Mouse (Mus musculus) liver, embryonic 14.5 days (tissue): ENCODE measurements around the gene Usp53. TPM values are rescaled to one million over a fixed set of nuclear protein-coding genes. Genes with fewer than 3 reads are reported as not detected.

Experiments
- ATAC-seq: fragments of 200-750 bp; cut with Nextera tagmentation; 2 replicates; pipeline ENCODE4 v1.8.0; 2017; ENCODE audit warnings: moderate number of reproducible peaks, mild to moderate bottlenecking, moderate library complexity; ENCODE audit not compliant: insufficient read depth
- DNase-seq, 3 experiments: peaks; one replicate each; pipeline ENCODE4 v3.0.0-alpha.2; 2012 to 2013; ENCODE audit warnings: low read depth in 3 of 3, low spot score in 3 of 3
- H3K27ac ChIP-seq: fragments of 300-500 bp; sonication (generic); 2 replicates; pipeline ENCODE4 v1.5.1; 2014; ENCODE audit warnings: moderate library complexity, mild to moderate bottlenecking, control low read depth, inconsistent platforms
- H3K27me3 ChIP-seq: fragments of 300-500 bp; sonication (generic); 2 replicates; pipeline ENCODE4 v1.6.1; 2014; ENCODE audit warnings: mild to moderate bottlenecking, low read length, moderate library complexity; ENCODE audit not compliant: control insufficient read depth, insufficient read depth
- H3K36me3 ChIP-seq: fragments of 300-500 bp; sonication (generic); replicated peaks from 2 replicates; pipeline ENCODE4 v1.6.1; 2014; ENCODE audit warnings: low read depth; ENCODE audit not compliant: control insufficient read depth, insufficient read depth
- H3K4me1 ChIP-seq, 2 experiments: fragments of 200-500 bp in 1 of 2; fragments of 300-500 bp in 1 of 2; sonication (generic) in 1 of 2; replicated peaks; 2 replicates each; pipeline ENCODE4 v1.6.1; 2012 to 2014; ENCODE audit warnings: antibody characterized with exemption in 1 of 2, inconsistent platforms in 1 of 2, low read length in 1 of 2; ENCODE audit not compliant: control insufficient read depth in 2 of 2, insufficient read depth in 2 of 2
- H3K4me2 ChIP-seq: fragments of 300-500 bp; sonication (generic); 2 replicates; pipeline ENCODE4 v1.6.1; 2014; ENCODE audit warnings: low read depth, mild to moderate bottlenecking, control low read depth, moderate library complexity
- H3K4me3 ChIP-seq, 2 experiments: fragments of 200-500 bp in 1 of 2; fragments of 300-500 bp in 1 of 2; sonication (generic) in 1 of 2; 2 replicates each; pipeline ENCODE4 v1.5.1; 2012 to 2014; ENCODE audit warnings: low read depth in 2 of 2, low read length in 2 of 2, mild to moderate bottlenecking in 2 of 2, control low read depth in 1 of 2, inconsistent platforms in 1 of 2, moderate library complexity in 1 of 2; ENCODE audit not compliant: insufficient read depth in 1 of 2
- H3K9ac ChIP-seq: fragments of 300-500 bp; sonication (generic); replicated peaks from 2 replicates; pipeline ENCODE4 v1.6.1; 2014; ENCODE audit warnings: mild to moderate bottlenecking, control low read depth, moderate library complexity
- H3K9me3 ChIP-seq: fragments of 300-500 bp; sonication (generic); 2 replicates; pipeline ENCODE4 v1.6.1; 2016; ENCODE audit warnings: low read length, mixed read lengths; ENCODE audit not compliant: control insufficient read depth
- CTCF ChIP-seq: IDR thresholded peaks from 2 replicates; pipeline ENCODE4 v1.5.1; 2016; ENCODE audit warnings: antibody characterized with exemption, low read depth, control low read depth
- EP300 ChIP-seq: IDR thresholded peaks from 2 replicates; pipeline ENCODE4 v1.6.1; 2016; ENCODE audit warnings: antibody characterized with exemption, low read depth
- WGBS: fragments of 180-500 bp; shearing (Covaris S2); extraction: QIAGEN DNeasy Blood & Tissue Kit; methylation state at CpG from one replicate; pipeline ENCODE4 v1.1.7; 2014; ENCODE audit not compliant: insufficient replicate concordance; 5-methylcytosine and 5-hydroxymethylcytosine counted together
- polyA plus RNA-seq, 2 experiments: library from polyadenylated mRNA; depleted of rRNA in 1 of 2; stranded (reverse) in 1 of 2; unstranded in 1 of 2; fragments of >200 nt; fragmentation: Nextera tagmentation in 1 of 2; extraction: Ambion mirVana in 1 of 2; gene quantifications; 2 replicates each; pipeline versions ENCODE4 v1.2.1 to v1.2.3; 2012 to 2014

Gene Usp53
- polyA plus RNA-seq, 2 experiments, result 0.78 to 1.6 TPM

DNA sequence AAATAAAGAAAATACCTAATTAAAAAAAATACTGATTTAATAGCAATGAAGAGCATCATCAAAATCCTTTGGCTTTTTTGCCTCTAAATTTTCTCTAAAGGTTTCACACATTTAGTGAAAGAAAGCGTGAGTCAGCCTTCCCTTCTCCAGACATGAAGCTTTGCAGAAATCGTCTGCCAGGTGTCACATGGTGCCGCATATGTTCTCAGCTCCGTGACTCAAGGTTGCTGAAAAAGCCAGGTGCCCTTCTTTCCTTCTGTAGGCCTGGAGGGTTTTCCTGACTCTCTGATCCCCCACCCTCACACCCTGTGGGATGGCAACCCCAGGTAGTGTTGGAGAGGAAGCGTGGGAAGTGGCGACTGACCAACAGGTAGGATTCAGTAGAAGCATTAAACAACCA lies 54.6 kb downstream of the Usp53 start:
- no peaks in the 10 kb centered on the region for H3K9me3 ChIP-seq
- no peak for TF ChIP-seq CTCF
- no peak for TF ChIP-seq EP300
- DNase-seq, result no peak
- peaks cover 0 to 3% of the 10 kb centered on the region in 2 experiments; a peak in 1 of 4 replicates for H3K4me1 ChIP-seq
- H3K27me3 ChIP-seq, result no peaks in the 10 kb centered on the region
- 71% methylated on average over 6 of the region's 6 CpGs for WGBS
- no peak overlapping the region for H3K27ac ChIP-seq
- H3K4me3 ChIP-seq, result no peak overlapping the region
- peaks cover 6% of the 10 kb centered on the region for H3K36me3 ChIP-seq
- H3K9ac ChIP-seq, result no peak overlapping the region
- ATAC-seq, result no peak
- no peak overlapping the region for H3K4me2 ChIP-seq

GRCm38 (mm10) chr3:122924009-122924914 lies 60.0 kb downstream of the Usp53 start, which contains the start of gene 1810037I17Rik:
TSS of gene 1810037I17Rik (plus strand) at chr3:122924203.
- Histone ChIP-seq H3K36me3 (peaks cover 6% of the 10 kb centered on the region), H3K27ac (peak within 1 kb of the TSS; percentile 80), H3K4me3 (peak within 1 kb of the TSS; percentile 69 to 80), H3K9ac (peak within 1 kb of the TSS; percentile 79), H3K27me3 (no peaks in the 10 kb centered on the region), H3K4me1 (peaks cover 11 to 20% of the 10 kb centered on the region in 2 experiments), H3K4me2 (peak within 1 kb of the TSS; percentile 85), H3K9me3 (no peaks in the 10 kb centered on the region)
- peak; percentile 94 for ATAC-seq
- under 1% methylated on average over 68 of the region's 68 CpGs for WGBS
- peak; percentile 73 to 86 (median 80) for DNase-seq
- peak; percentile 78 for TF ChIP-seq CTCF
- TF ChIP-seq EP300, result no peak

DNA sequence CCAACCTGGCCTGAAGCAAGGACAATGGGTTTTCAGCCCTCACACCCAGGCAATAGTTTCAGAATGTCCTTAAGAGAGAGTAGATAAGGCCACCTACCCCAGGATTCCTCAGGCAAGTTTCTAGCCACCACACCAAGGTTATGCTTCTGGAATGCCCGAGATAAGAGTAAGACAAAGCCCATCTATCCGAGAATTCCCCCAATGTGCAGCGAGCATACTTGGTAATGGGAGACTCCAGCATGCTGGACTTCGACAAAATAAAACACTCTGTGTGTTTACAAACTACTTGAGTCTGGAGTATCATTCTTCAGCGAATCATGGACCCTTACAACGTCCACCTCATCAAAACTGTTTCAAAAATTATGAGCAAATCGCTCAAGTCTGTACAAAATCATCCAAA lies 61.2 kb downstream of the Usp53 start:
- Histone ChIP-seq H3K27ac (peak overlapping the region; percentile 78), H3K27me3 (no peaks in the 10 kb centered on the region), H3K4me2 (peak overlapping the region; percentile 85), H3K4me1 (peaks cover 11 to 20% of the 10 kb centered on the region in 2 experiments), H3K9me3 (no peaks in the 10 kb centered on the region), H3K36me3 (peaks cover 6% of the 10 kb centered on the region), H3K9ac (peak overlapping the region; percentile 79), H3K4me3 (peak overlapping the region; percentile 17 to 69; a peak in 3 of 4 replicates)
- ATAC-seq (no peak), DNase-seq (peak in 1 of 3 experiments; percentile 51)
- 25% methylated on average over 7 of the region's 7 CpGs for WGBS
- TF ChIP-seq EP300, result no peak
- TF ChIP-seq CTCF, result no peak

DNA sequence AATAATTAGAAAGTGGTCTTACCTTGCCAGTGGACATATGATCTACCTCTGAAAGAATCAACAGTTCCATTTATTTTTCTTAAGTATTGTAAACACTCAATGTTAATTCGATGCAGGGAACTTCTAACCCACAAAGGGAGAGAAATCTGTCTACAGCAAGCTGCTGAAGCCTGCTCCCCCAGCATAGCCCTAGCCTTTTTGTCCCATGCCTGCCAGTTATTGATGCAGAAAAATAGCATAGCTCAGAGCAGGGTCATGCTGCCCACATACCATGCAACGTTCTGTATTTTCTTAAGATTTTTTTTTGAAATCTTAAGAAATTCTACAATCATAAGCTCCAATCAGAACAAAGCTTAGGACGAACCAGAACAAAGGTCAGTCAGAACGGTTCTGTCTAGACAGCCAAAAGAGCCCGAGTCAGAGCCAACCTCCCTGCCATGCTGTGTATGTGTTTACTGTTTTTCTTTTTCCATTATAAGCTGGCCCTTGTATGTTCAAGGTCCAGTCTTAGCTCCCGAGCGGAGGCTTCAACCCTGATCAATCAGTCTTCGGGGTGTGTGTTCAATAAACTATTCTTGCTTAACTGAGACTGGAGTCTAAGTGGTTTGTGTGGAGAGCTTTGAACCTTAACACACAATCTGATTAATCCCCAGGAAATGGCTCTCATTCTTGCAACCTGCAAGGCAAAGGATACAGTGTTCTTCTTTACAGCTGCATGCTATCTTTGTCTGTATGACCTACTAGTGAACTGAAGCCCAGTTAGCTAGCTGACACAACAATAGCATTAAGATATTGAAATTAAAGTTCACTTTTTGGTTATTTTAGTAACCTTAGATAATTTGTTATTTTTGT lies 62.4 kb downstream of the Usp53 start:
- DNase-seq (no peak), ATAC-seq (no peak)
- peaks cover 11 to 20% of the 10 kb centered on the region in 2 experiments for H3K4me1 ChIP-seq
- H3K27me3 ChIP-seq, result no peaks in the 10 kb centered on the region
- H3K9me3 ChIP-seq, result no peaks in the 10 kb centered on the region
- no peak overlapping the region for H3K4me3 ChIP-seq
- no peak for TF ChIP-seq EP300
- TF ChIP-seq CTCF, result no peak
- H3K9ac ChIP-seq, result no peak overlapping the region
- H3K36me3 ChIP-seq, result peaks cover 6% of the 10 kb centered on the region
- no peak overlapping the region for H3K27ac ChIP-seq
- no peak overlapping the region for H3K4me2 ChIP-seq
- 76% methylated on average over 8 of the region's 8 CpGs for WGBS
